Mouse (Mus musculus) kidney, embryonic 16.5 days (tissue): ENCODE results near the gene Haspin. TPM values are rescaled to one million over a fixed set of nuclear protein-coding genes. Genes with fewer than 3 reads are reported as not detected.

ENCODE experiments used
- ATAC-seq: fragments of 200-750 bp; cut with Nextera tagmentation; 2 replicates; pipeline ENCODE4 v1.8.0; 2017; ENCODE audit warnings: moderate TSS enrichment; ENCODE audit not compliant: low FRiP score, low TSS enrichment
- H3K27ac ChIP-seq: fragments of 300-500 bp; sonication (generic); 2 replicates; pipeline ENCODE4 v1.5.1; 2014; ENCODE audit warnings: low read length
- H3K27me3 ChIP-seq: fragments of 300-500 bp; sonication (generic); 2 replicates; pipeline ENCODE4 v1.6.1; 2014; ENCODE audit warnings: low read length, control low read depth, mixed read lengths; ENCODE audit not compliant: insufficient read depth
- H3K36me3 ChIP-seq: fragments of 300-500 bp; sonication (generic); 2 replicates; pipeline ENCODE4 v1.6.1; 2014; ENCODE audit warnings: low read length, control low read depth, mixed read lengths; ENCODE audit not compliant: insufficient read depth
- H3K4me1 ChIP-seq: fragments of 300-500 bp; sonication (generic); 2 replicates; pipeline ENCODE4 v1.6.1; 2014; ENCODE audit warnings: low read length, control low read depth, mixed read lengths; ENCODE audit not compliant: insufficient read depth
- H3K4me2 ChIP-seq: fragments of 300-500 bp; sonication (generic); replicated peaks from 2 replicates; pipeline ENCODE4 v1.6.1; 2014; ENCODE audit warnings: low read depth, low read length
- H3K4me3 ChIP-seq: fragments of 300-500 bp; sonication (generic); 2 replicates; pipeline ENCODE4 v1.5.1; 2014; ENCODE audit warnings: mild to moderate bottlenecking, low read length
- H3K9ac ChIP-seq: fragments of 300-500 bp; sonication (generic); replicated peaks from 2 replicates; pipeline ENCODE4 v1.6.1; 2014; ENCODE audit warnings: low read length
- H3K9me3 ChIP-seq: fragments of 300-500 bp; sonication (generic); 2 replicates; pipeline ENCODE4 v1.6.1; 2016; ENCODE audit warnings: low read length, control low read depth
- WGBS: fragments of 180-500 bp; shearing (Covaris S2); extraction: QIAGEN DNeasy Blood & Tissue Kit; methylation state at CpG from one replicate; pipeline ENCODE4 v1.1.7; 2014; 5-methylcytosine and 5-hydroxymethylcytosine counted together
- polyA plus RNA-seq: library from polyadenylated mRNA; unstranded; fragments of >200 nt; fragmentation: Nextera tagmentation; extraction: Ambion mirVana; gene quantifications from 2 replicates; pipeline ENCODE4 v1.2.1, GENCODE M21; 2015

Gene Haspin
- polyA plus RNA-seq, 1 experiment from 2014 or later = 16.9 TPM

DNA sequence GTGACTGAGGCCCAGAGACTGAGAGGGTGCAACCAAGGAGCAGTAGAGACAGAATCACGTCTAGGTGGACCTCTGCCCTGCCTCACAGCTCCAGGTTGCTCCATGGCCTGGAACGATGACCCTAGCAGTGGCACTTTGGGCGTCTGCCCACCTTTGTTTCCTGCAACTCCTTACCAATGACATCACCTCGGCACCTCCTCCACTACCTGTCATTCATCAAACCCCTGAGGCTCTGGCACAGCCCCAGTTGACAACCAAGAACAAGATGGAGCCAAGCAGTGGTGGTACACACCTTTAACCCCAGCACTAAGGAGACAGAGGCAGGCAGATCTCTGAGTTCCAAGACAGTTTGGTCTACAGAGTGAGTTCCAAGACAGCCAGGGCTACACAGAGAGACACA lies 46.0 kb downstream of the Haspin start:
- ATAC-seq = no peak
- WGBS = 67% methylated on average over 4 of the region's 4 CpGs
- no peak overlapping the region for H3K4me3 ChIP-seq

DNA sequence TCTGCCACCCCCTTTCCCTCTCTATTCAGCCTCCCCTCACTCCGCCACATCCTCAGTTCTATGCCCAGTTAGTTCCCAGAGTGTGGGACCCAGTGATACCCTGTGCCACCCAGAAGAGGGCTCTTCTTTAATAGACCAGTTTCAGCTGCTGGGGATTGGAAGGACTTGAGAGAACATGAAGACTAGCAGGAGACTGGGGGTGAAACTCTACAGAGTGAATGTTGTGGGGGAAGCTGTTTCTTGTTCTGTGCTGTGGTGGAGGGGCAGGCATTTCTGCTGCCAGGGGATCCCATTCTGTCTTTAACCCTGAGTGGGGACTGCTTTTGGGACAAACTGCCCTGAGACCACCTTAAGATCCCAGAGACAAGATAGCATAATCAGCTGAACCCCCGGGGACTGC lies 47.3 kb downstream of the Haspin start:
- 83% methylated on average over 2 of the region's 2 CpGs for WGBS
- ATAC-seq = no peak
- no peak overlapping the region for H3K4me3 ChIP-seq

More for the DNA sequence above, 46.0 kb downstream of the Haspin start:
- no peak overlapping the region for H3K27ac ChIP-seq
- no peaks in the 10 kb centered on the region for H3K4me1 ChIP-seq
- no peaks in the 10 kb centered on the region for H3K9me3 ChIP-seq
- H3K27me3 ChIP-seq = no peaks in the 10 kb centered on the region
- no peaks in the 10 kb centered on the region for H3K36me3 ChIP-seq
- H3K9ac ChIP-seq = no peak overlapping the region
- H3K4me2 ChIP-seq = no peak overlapping the region

DNA sequence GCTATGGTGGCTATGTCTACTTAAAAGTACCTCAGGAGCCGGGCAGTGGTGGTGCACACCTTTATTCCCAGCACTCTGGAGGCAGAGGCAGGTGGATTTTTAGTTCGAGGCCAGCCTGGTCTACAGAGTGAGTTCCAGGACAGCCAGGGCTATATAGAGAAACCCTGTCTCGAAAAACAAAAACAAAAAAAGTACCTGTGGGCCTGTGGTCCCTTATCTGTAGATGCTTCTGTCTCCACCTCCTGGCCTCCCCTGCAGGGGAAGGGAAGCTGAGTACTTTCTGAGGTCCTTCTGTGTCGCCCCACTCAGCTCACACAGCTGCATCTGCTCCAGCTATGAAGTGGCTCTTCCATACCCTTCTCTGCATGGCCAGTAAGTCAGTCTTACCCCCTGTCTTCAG lies 47.8 kb downstream of the Haspin start, which contains the start of gene Itgae:
Gene Itgae, plus strand, starts transcription at position 301 of the 400 bp plus-strand sequence.
- H3K27me3 ChIP-seq = no peaks in the 10 kb centered on the region
- no peaks in the 10 kb centered on the region for H3K9me3 ChIP-seq
- peaks cover 3% of the 10 kb centered on the region for H3K4me1 ChIP-seq
- H3K4me3 ChIP-seq = no peak within 1 kb of the TSS
- H3K27ac ChIP-seq = no peak within 1 kb of the TSS
- H3K4me2 ChIP-seq = no peak within 1 kb of the TSS
- H3K9ac ChIP-seq = no peak within 1 kb of the TSS
- no peaks in the 10 kb centered on the region for H3K36me3 ChIP-seq
- 86% methylated on average over 4 of the region's 4 CpGs for WGBS
- ATAC-seq = no peak

More for the DNA sequence above, 47.3 kb downstream of the Haspin start:
- Histone ChIP-seq H3K9ac (no peak overlapping the region), H3K4me2 (no peak overlapping the region), H3K27ac (no peak overlapping the region), H3K36me3 (no peaks in the 10 kb centered on the region), H3K9me3 (no peaks in the 10 kb centered on the region), H3K4me1 (no peaks in the 10 kb centered on the region), H3K27me3 (no peaks in the 10 kb centered on the region)

DNA sequence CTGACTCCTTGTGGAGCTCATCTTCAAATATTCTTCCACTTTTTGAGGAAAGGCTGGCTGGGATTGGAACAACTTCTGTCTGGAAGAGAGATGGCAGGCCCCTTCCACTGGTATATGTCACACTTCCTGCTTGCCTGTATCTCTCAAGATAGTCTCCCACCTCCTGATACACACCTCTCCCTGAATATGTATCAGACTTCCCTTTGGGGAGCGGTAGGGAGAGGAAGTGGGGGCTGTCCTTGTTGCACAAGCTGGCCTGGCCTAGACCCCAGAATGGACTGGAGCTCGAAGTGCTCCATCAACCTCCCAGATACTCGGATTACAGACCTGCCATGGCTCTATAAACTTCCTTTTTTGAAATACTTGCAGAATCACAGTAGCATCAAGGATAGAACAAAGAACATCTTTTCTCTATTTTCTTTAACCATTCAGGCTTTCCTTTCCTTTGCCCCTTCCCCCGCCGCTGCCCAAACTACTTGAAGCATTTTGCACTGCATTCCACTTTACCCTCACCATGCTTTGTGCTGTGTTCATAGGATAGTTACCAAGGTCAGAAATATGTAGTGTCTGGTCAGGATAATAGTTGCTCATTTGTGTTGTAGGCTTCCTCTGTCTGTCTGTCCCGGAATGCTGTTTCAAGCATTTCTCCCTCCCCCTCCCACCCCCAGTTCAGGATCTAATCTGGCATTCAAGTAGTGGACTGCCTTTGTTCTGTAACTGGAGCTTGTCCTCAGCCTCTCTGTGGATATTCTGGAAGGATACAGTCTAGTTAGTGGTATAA lies 50.2 kb downstream of the Haspin start:
- Histone ChIP-seq H3K9me3 (no peaks in the 10 kb centered on the region), H3K36me3 (peaks cover 2% of the 10 kb centered on the region; the same call in 1 of the 2 replicates), H3K9ac (no peak overlapping the region), H3K27ac (no peak overlapping the region), H3K27me3 (no peaks in the 10 kb centered on the region), H3K4me3 (no peak overlapping the region), H3K4me1 (peaks cover 13% of the 10 kb centered on the region), H3K4me2 (no peak overlapping the region)
- 55% methylated on average over 6 of the region's 6 CpGs for WGBS
- no peak for ATAC-seq

Other genes with a start within 250 kb of the Haspin start
- gene Atp2a3, start 177.1 kb downstream of the Haspin start, polyA plus RNA-seq = 5.4 and 5.9 TPM in 2 replicates
- 1.7 and 3.1 TPM in 2 replicates for gene P2rx1, start 139.2 kb downstream of the Haspin start, polyA plus RNA-seq
- 7.4 and 7.7 TPM in 2 replicates for gene Camkk1, start 119.3 kb downstream of the Haspin start, polyA plus RNA-seq
- 11.1 and 12.7 TPM in 2 replicates for gene Ncbp3, start 90.5 kb downstream of the Haspin start, polyA plus RNA-seq
- gene Itgae, start 47.7 kb downstream of the Haspin start, polyA plus RNA-seq = 0.24 and 0.44 TPM in 2 replicates
- gene P2rx5, start 22.1 kb upstream of the Haspin start, polyA plus RNA-seq = 0.81 TPM in 2 replicates
- 121 and 123 TPM in 2 replicates for gene Emc6, start 38.7 kb upstream of the Haspin start, polyA plus RNA-seq
- 231 and 251 TPM in 2 replicates for gene Tax1bp3, start 38.8 kb upstream of the Haspin start, polyA plus RNA-seq
- gene Ctns, start 60.7 kb upstream of the Haspin start, polyA plus RNA-seq = 21.5 and 22.4 TPM in 2 replicates
- gene Shpk, start 61.2 kb upstream of the Haspin start, polyA plus RNA-seq = 2.4 and 2.6 TPM in 2 replicates
- 0.24 TPM in 1 of 2 replicates, not detected in the other for gene Trpv1, start 96.0 kb upstream of the Haspin start, polyA plus RNA-seq
- 0.12 and 0.21 TPM in 2 replicates for gene Trpv3, start 129.1 kb upstream of the Haspin start, polyA plus RNA-seq
- gene Aspa, start 191.3 kb upstream of the Haspin start, polyA plus RNA-seq = 30.8 and 32.0 TPM in 2 replicates
- not detected in 2 replicates for gene Gm49340, start 191.4 kb upstream of the Haspin start, polyA plus RNA-seq
- 0.27 and 0.29 TPM in 2 replicates for gene Spata22, start 191.4 kb upstream of the Haspin start, polyA plus RNA-seq
- not detected in 2 replicates for gene Olfr20, start 212.5 kb upstream of the Haspin start, polyA plus RNA-seq
- gene Olfr376, start 233.0 kb upstream of the Haspin start, polyA plus RNA-seq = not detected in 2 replicates